Mouse (Mus musculus) thymus, postnatal 14 days (tissue): ENCODE measurements at regions not wholly inside any gene's neighbourhood (a gene's known extent, or its start where the extent isn't known, plus 50 kb on each side); places are given as distances from the start of the nearest gene placed in this dataset.

ENCODE experiments used
- DNase-seq: peaks from one replicate; pipeline ENCODE4 v3.0.0; 2021

DNA sequence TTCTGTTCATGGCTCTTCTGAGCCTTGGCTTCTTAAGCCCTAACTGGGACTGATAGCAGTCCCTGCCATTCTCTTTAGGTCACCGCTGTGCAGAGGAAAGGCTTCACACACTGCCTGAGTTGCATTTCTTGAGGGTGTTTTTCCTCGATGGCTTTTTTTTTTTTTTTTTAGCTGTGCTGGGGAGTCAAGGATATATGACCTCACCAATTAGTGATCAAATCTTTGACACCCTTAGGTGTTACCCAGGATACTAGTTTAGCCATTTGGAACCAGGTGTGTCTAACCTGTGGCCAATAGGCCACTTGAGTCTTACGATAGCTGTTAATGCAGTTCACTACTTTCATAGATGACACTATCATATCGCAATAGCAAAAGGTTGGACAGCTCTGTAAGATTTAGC, 1247.5 kb upstream of the A1bg start:
- DNase-seq = no peak

DNA sequence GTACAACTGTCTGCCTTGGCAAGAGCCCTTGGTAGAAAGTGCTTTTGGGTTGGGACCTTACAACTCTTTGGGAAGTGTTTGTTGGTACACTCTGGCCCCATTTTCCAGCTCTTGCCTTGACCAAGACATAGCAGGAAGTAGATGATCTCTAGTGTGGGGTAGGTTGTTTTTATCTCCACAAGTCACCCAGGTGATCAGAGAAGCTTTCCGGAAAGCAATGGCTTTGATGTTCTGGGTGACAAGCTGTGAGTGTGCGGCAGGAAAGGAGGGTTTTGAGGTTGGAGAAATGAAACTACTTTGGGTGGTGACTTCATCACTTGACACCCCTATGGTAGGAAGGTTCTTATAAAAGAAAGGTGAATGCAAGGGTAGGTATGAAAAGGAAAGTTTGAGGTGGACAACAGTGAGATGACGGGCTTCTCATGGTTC, 1246.8 kb upstream of the A1bg start:
- peak; percentile 78 for DNase-seq

GRCm38 (mm10) chr15:62168958-62169590, 1246.3 kb upstream of the A1bg start:
- peak; percentile 32 for DNase-seq

- no peak for DNase-seq
These were observed 1245.7 kb upstream of the A1bg start for GRCm38 (mm10) chr15:62168522-62168921.

- peak; percentile 42 for DNase-seq
These were observed 1244.0 kb upstream of the A1bg start for GRCm38 (mm10) chr15:62166786-62167185.

- no peak for DNase-seq
These were observed 1243.2 kb upstream of the A1bg start for GRCm38 (mm10) chr15:62165826-62166500.

- DNase-seq = peak; percentile 63
These were observed 1242.1 kb upstream of the A1bg start for GRCm38 (mm10) chr15:62164766-62165410.

GRCm38 (mm10) chr15:62163203-62163602, 1240.4 kb upstream of the A1bg start:
- no peak for DNase-seq

GRCm38 (mm10) chr15:62162648-62163194, 1239.9 kb upstream of the A1bg start:
- no peak for DNase-seq

DNA sequence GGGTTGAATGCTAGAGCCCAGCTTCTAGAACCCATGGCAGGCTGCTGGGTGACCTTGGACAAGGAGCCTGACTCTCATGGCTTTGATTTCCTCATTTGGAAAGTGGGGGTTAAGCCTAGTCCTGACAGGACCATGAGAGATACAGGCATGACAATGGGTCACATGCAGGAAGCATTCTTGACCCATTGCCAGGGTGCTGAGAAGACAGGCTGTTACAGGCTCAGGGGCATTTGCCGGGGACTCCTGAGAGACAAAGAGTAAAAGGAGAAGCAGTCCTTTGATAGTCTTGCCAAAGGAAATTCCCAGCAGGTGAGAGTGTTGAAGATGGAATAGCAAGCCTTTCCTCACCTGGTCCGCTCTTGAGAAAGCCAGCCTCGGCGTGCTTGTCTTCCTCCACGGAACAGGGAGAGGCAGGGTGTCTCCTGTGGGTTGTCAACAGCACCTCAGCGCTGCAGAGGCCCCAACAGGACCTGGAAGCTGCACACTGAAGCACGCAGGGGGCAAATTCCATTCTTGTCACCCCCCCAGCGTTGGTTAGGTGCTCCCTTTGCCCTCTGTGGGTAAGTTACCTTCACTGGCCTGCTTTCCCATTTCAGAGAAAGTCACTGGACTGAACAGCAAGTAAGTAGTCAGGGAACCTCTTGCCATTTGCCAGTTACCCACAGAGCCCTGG, 1239.3 kb upstream of the A1bg start:
- no peak for DNase-seq

GRCm38 (mm10) chr15:62161061-62161460, 1238.2 kb upstream of the A1bg start:
- no peak for DNase-seq

- no peak for DNase-seq
These were observed 1236.3 kb upstream of the A1bg start for GRCm38 (mm10) chr15:62158875-62159675.

GRCm38 (mm10) chr15:62157200-62158033, 1234.6 kb upstream of the A1bg start:
- peak; percentile 50 for DNase-seq

GRCm38 (mm10) chr15:62153222-62153621, 1230.4 kb upstream of the A1bg start:
- DNase-seq = no peak

GRCm38 (mm10) chr15:62152133-62152532, 1229.3 kb upstream of the A1bg start:
- no peak for DNase-seq

GRCm38 (mm10) chr15:62151690-62152089, 1228.9 kb upstream of the A1bg start:
- no peak for DNase-seq

GRCm38 (mm10) chr15:62150296-62150695, 1227.5 kb upstream of the A1bg start:
- no peak for DNase-seq

GRCm38 (mm10) chr15:62148680-62149237, 1225.9 kb upstream of the A1bg start:
- no peak for DNase-seq

- no peak for DNase-seq
These were observed 1224.6 kb upstream of the A1bg start for GRCm38 (mm10) chr15:62147343-62147953.

GRCm38 (mm10) chr15:62145643-62146285, 1223.0 kb upstream of the A1bg start:
- DNase-seq = no peak
